Mouse (Mus musculus) embryonic facial prominence, embryonic 12.5 days (tissue): ENCODE data around the gene Sh2b3. TPM values are rescaled to one million over a fixed set of nuclear protein-coding genes. Genes with fewer than 3 reads are reported as not detected.
A peak's percentile ranks its signal among the peaks of the same experiment; 100 is the strongest.

ENCODE experiments used
- ATAC-seq: fragments of 200-750 bp; cut with Nextera tagmentation; 2 replicates; pipeline ENCODE4 v1.8.0; 2017; ENCODE audit not compliant: insufficient number of reproducible peaks, insufficient read depth, low FRiP score, low TSS enrichment
- H3K27ac ChIP-seq: fragments of 300-500 bp; sonication (generic); 2 replicates; pipeline ENCODE4 v1.5.1; 2016; ENCODE audit warnings: mild to moderate bottlenecking
- H3K27me3 ChIP-seq: fragments of 300-500 bp; sonication (generic); 2 replicates; pipeline ENCODE4 v1.6.1; 2016; ENCODE audit warnings: mild to moderate bottlenecking, moderate library complexity
- H3K36me3 ChIP-seq: fragments of 300-500 bp; sonication (generic); 2 replicates; pipeline ENCODE4 v1.6.1; 2016; ENCODE audit warnings: mild to moderate bottlenecking
- H3K4me1 ChIP-seq: fragments of 300-500 bp; sonication (generic); 2 replicates; pipeline ENCODE4 v1.6.1; 2016
- H3K4me2 ChIP-seq: fragments of 300-500 bp; sonication (generic); replicated peaks from 2 replicates; pipeline ENCODE4 v1.6.1; 2016; ENCODE audit warnings: mild to moderate bottlenecking, moderate library complexity
- H3K4me3 ChIP-seq: fragments of 300-500 bp; sonication (generic); 2 replicates; pipeline ENCODE4 v1.5.1; 2016; ENCODE audit warnings: mild to moderate bottlenecking
- H3K9ac ChIP-seq: fragments of 300-500 bp; sonication (generic); 2 replicates; pipeline ENCODE4 v1.6.1; 2016; ENCODE audit warnings: mild to moderate bottlenecking, moderate library complexity
- H3K9me3 ChIP-seq: fragments of 300-500 bp; sonication (generic); 2 replicates; pipeline ENCODE4 v1.6.1; 2016; ENCODE audit warnings: mild to moderate bottlenecking, moderate library complexity
- WGBS: fragments of 180-500 bp; shearing (Covaris S2); methylation state at CpG from one replicate; pipeline ENCODE4 v1.1.7; 2016; 5-methylcytosine and 5-hydroxymethylcytosine counted together
- polyA plus RNA-seq: library from polyadenylated mRNA; unstranded; fragments of >200 nt; fragmentation: Nextera tagmentation; extraction: Ambion mirVana; gene quantifications from 2 replicates; pipeline ENCODE4 v1.2.1, GENCODE M21; 2016

The Sh2b3 gene
- polyA plus RNA-seq, 1 experiment from 2014 or later: 14.4 TPM

DNA sequence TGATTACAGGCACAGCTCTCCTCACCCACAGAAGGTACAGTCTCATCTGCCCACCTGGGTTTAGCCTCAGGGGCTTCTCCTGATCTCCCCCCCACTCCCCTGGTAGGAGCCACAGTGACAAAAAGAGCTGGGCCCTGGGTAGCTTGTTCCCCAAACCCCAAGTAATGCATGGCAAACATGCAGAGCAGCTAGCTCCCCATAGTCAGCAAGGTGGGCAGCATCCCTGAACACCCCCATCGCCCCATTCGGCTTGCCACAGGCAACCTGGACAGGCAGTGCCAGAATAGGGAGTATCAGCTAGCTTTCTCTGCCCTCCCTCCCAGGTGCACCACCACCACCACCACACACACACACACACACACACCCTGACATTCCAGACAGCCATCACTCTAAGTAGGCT is 4.3 kb downstream of the Sh2b3 start:
- H3K9ac ChIP-seq: no peak overlapping the region
- H3K27ac ChIP-seq: no peak overlapping the region
- no peak overlapping the region for H3K4me3 ChIP-seq
- no peak for ATAC-seq
- H3K4me2 ChIP-seq: no peak overlapping the region
- H3K4me1 ChIP-seq: peaks cover 55% of the 10 kb centered on the region
- peaks cover 39% of the 10 kb centered on the region for H3K27me3 ChIP-seq
- 0 out of 2 replicates have a peak, but pooled peaks cover under 1% of the 10 kb centered on the region for H3K36me3 ChIP-seq
- H3K9me3 ChIP-seq: no peaks in the 10 kb centered on the region
- WGBS: 93% methylated on average over 2 of the region's 2 CpGs

DNA sequence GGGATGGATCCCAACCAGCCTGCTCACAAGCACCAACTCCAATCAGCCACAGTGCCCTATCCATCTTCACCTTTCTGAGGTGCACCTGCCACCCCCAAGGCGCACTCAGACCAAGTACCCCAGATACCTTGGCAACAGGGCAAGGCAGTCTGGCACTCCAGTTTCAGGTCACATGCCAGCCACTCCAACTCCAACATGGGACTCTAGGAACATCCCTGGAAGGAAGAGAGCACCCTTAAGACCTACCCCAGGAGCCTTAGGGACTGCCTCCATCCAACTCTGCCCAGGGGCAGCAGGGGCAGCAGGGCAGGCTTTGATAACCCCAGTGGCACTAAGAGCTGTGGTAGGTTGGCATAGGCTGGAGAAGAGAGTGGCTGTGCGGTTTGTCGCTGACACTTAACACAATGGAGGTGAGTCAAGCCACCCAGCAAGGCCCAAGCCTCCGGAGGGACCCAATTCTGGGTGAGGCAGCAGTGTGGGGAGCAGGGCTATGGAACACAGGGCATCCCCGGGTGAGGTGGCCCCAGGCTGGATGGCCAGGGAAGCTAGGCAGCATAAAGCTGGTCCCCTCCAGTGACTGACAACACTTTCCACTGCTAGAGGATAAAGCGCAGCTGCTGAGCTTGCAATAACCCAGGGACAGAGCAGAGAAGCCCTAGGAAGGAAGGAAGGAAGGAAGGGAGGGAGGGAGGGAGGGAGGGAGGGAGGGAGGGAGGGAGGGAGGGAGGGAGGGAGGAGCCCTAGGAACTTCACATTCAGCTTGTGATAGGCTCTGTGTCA is 4.9 kb downstream of the Sh2b3 start:
- Histone ChIP-seq H3K9me3 (no peaks in the 10 kb centered on the region), H3K27ac (no peak overlapping the region), H3K4me2 (no peak overlapping the region), H3K4me1 (peaks cover 49% of the 10 kb centered on the region), H3K4me3 (no peak overlapping the region), H3K9ac (no peak overlapping the region), H3K36me3 (0 out of 2 replicates have a peak, but pooled peaks cover 3% of the 10 kb centered on the region), H3K27me3 (peaks cover 39% of the 10 kb centered on the region)
- no peak for ATAC-seq
- 86% methylated on average over 6 of the region's 6 CpGs for WGBS

DNA sequence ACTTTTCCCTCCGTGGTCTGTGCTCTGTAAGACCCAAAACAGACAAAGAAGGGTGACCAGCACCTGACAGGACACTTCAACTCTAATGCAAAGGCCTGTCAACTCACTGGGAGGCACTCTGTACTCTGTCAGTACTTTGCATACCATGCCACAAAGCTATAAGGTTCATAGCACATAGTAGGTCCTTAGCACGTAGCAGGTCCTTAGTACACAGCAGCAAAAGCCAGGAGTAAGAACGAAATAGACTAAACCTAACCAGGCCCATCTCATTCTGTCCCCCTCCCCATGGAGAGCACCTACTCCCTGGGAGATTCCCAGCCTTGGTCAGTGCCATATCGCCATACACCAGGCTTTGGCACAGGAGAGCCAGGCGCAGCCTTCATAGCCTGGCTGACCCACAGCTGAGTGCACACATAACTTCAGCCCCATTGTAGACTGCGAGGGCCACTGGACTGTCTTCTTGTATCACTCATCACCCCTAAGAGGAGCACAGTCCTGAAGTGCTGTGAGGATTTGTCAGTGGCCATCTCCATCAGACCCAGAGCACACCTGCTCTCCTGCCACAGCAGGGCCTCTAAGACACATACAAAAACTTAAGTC is 6.3 kb downstream of the Sh2b3 start:
- Histone ChIP-seq H3K4me2 (no peak overlapping the region), H3K9ac (no peak overlapping the region), H3K36me3 (peaks cover 8% of the 10 kb centered on the region; the same call in 1 of the 2 replicates), H3K4me1 (peaks cover 47% of the 10 kb centered on the region), H3K27me3 (peaks cover 38% of the 10 kb centered on the region), H3K4me3 (no peak overlapping the region), H3K27ac (no peak overlapping the region), H3K9me3 (no peaks in the 10 kb centered on the region)
- no peak for ATAC-seq
- WGBS: 91% methylated on average over 6 of the region's 6 CpGs

DNA sequence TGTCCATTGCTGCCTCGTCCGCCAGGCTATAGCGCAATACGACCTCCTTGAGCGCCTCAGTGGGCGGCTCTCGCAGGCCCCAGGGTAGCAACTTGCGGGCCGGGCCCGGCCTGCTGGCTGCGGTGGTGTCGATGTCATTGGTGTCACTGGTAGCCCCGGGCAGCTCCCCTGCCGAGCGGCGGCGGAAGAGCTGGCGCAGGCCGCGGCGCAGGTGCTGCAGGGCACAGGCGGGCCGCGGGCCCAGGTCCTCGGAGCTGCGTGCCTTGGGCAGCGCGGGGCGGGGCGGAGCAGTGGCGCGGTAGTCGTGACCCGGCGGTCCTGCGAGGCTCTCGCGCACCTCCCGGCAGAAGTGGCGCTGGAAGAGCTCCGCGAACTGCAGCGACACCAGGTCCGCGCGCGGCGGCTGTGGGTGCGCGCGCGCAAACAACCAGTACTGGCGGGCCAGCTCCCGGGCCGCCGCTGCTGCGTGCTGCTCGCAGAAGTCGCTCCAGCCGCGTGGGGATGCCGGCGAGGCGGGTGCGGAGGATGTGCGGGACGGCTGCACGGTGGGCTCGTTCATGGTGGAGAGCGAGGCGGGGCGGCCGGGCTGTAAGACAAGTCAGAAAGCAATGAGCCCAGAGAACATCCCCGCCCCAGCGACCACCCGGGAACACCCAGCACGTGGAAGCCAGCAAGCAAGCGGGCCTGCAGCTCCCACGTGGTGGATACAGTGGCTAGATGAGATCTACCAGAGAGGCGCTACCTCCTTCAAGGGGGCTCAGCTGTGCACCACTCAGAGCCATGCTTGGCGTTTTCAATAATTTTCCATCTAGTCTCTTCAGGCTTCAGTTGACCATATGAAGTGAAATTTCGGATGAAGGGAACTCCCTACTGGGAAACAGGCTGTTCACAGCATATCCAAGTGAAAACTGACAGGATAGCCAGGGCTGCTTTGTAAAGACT is 8.7 kb downstream of the Sh2b3 start:
- no peak for ATAC-seq
- 3% methylated on average over 73 of the region's 82 CpGs for WGBS
- H3K36me3 ChIP-seq: peaks cover 8% of the 10 kb centered on the region; the same call in 1 of the 2 replicates

DNA sequence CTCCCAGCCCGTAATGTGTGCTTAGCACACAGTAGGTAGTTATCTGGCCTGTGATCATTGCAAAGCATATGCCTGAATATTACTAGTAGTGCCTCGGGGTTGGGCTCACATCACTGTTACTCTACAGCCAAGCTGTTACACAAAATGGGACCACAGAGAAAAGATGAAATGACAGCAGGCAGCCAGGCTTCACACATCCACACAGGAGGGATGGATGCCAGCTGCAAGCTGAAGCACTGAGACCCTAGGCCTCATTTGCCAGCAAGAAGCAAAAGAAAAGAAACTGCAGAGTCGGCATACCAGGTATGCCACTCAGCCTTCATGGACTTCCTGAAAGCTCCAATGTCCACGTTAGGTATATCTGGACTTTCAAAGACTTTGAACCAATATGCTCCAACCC is 9.6 kb downstream of the Sh2b3 start:
- Histone ChIP-seq H3K4me3 (no peak overlapping the region), H3K9ac (no peak overlapping the region), H3K4me1 (peaks cover 25% of the 10 kb centered on the region), H3K36me3 (peaks cover 8% of the 10 kb centered on the region; the same call in 1 of the 2 replicates), H3K27ac (no peak overlapping the region), H3K27me3 (peaks cover 31% of the 10 kb centered on the region), H3K4me2 (no peak overlapping the region), H3K9me3 (no peaks in the 10 kb centered on the region)
- no peak for ATAC-seq
- 78% methylated on average over 4 of the region's 4 CpGs for WGBS

More for the DNA sequence above, 8.7 kb downstream of the Sh2b3 start:
- H3K4me2 ChIP-seq: peak overlapping the region; percentile 88
- H3K27ac ChIP-seq: no peak overlapping the region
- H3K9me3 ChIP-seq: no peaks in the 10 kb centered on the region
- H3K4me3 ChIP-seq: peak overlapping the region; percentile 39
- H3K27me3 ChIP-seq: peaks cover 31% of the 10 kb centered on the region
- H3K9ac ChIP-seq: peak overlapping the region; percentile 49
- peaks cover 26% of the 10 kb centered on the region for H3K4me1 ChIP-seq

DNA sequence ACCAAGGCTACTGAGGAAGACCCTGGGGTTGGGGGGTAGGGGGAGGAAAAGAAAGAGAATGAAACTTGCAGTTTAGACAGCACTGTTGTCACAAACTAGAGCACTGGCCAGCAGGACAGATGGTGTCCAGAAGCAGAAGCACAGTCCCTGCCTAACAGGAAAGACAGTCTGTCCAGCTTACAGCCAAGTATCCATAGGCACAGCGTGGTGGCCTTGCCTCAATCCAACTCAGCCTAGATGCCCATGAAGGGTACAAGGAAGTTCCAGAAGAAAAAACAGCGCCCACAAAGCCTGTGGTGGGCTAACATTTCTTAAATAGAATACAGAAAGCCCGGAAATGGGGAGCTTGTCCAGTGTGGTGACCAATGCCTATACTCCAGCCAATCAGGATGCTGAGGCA is 11.8 kb downstream of the Sh2b3 start:
- Histone ChIP-seq H3K9me3 (no peaks in the 10 kb centered on the region), H3K9ac (no peak overlapping the region), H3K4me3 (no peak overlapping the region), H3K36me3 (peaks cover 13% of the 10 kb centered on the region; the same call in 1 of the 2 replicates), H3K4me2 (no peak overlapping the region), H3K27ac (no peak overlapping the region), H3K27me3 (peaks cover 28% of the 10 kb centered on the region), H3K4me1 (peaks cover 23% of the 10 kb centered on the region)
- no peak for ATAC-seq
- WGBS: 96% methylated on average over 3 of the region's 3 CpGs

DNA sequence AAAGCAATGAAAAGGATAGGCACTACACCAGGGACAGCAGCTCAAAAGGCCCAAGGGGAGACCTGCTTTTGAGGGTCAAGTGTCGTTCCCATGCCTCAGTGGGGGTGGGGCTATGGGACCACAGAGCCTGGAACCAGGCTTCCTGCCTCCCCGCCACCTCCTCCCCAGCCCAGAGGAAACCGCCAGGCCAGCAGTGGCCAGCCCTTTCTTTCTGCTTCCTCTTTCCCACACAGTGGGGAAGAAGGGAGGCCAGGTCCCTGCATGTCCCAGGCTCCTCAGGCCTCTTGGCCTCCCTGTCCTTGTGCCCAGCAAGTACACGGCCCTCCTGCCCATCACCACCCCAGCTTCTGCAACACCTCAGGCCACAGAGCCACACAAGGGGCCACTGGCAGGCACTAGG is 13.3 kb downstream of the Sh2b3 start:
- 62% methylated on average over 4 of the region's 4 CpGs for whole genome bisulfite sequencing
- Histone ChIP-seq H3K9ac (no peak overlapping the region), H3K4me1 (peaks cover 19% of the 10 kb centered on the region), H3K27me3 (peaks cover 17% of the 10 kb centered on the region), H3K27ac (no peak overlapping the region), H3K4me3 (no peak overlapping the region), H3K9me3 (no peaks in the 10 kb centered on the region), H3K4me2 (no peak overlapping the region), H3K36me3 (peaks cover 28% of the 10 kb centered on the region)
- no peak for ATAC-seq

DNA sequence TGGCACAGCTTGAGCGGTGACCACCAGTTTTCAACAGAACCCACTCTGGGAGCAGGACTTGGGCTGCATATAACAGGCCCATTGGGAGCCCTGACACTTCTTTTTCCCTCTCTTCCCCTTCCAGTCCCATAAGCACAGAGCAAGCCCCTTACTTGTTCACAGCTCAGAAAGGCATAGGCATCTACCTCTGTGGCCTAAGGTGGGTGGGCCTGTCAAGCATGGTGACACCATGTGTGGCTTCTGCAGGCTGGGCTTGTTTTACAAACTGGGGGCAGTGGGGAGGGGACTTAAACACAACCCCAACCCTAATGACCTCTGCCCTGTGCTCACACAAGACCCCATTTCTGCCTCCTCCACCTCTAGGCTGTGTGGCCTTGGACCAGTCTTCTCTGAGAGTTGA is 13.8 kb downstream of the Sh2b3 start:
- Histone ChIP-seq H3K4me1 (peaks cover 14% of the 10 kb centered on the region), H3K27ac (0 out of 2 replicates have a peak overlapping the region, but pooled peaks have one; percentile 47), H3K36me3 (peaks cover 32% of the 10 kb centered on the region), H3K9me3 (no peaks in the 10 kb centered on the region), H3K9ac (no peak overlapping the region), H3K27me3 (peaks cover 14% of the 10 kb centered on the region), H3K4me3 (no peak overlapping the region), H3K4me2 (no peak overlapping the region)
- 96% methylated on average over 1 of the region's 1 CpGs for WGBS
- no peak for ATAC-seq

DNA sequence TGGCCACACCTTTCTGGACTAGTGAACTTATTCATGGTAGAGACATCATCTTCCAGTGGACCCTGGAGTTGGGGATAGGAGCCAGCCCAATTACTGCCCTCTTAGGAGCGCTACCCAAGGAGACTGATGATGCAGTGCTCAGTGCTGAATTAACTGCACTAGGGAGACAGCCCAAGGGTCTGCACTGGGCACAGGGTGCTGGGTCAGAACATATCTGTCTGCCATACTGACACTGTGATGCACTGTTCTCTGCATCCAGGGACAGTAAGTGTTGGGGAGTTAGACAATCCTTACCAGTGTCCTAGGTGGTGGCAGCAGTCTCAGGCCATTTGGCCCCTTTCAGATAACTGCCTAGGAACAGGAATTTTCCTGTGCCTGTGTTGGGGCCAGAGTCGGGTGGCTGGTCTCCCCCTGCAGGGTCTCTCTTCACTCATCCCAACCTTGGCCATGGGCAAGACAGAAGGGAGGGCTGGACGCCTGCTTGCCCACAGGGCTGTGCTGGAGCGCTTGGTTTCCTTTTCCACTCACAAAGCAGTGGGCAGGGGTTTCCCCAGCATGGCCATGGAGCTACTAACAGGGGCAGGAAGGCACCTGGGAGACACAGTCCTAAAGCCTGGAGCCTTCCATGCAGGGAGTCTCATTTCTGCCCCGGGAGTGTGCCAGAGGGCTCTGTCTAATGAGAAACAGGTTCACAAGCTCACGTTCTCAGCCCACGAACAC is 14.5 kb downstream of the Sh2b3 start:
- WGBS: 48% methylated on average over 7 of the region's 7 CpGs
- H3K9ac ChIP-seq: no peak overlapping the region
- no peak for ATAC-seq
- peaks cover 37% of the 10 kb centered on the region for H3K36me3 ChIP-seq
- H3K9me3 ChIP-seq: no peaks in the 10 kb centered on the region
- H3K4me3 ChIP-seq: no peak overlapping the region
- peaks cover 9% of the 10 kb centered on the region for H3K4me1 ChIP-seq
- no peak overlapping the region for H3K4me2 ChIP-seq
- 0 out of 2 replicates have a peak overlapping the region, but pooled peaks have one; percentile 47 for H3K27ac ChIP-seq
- peaks cover 6% of the 10 kb centered on the region for H3K27me3 ChIP-seq

DNA sequence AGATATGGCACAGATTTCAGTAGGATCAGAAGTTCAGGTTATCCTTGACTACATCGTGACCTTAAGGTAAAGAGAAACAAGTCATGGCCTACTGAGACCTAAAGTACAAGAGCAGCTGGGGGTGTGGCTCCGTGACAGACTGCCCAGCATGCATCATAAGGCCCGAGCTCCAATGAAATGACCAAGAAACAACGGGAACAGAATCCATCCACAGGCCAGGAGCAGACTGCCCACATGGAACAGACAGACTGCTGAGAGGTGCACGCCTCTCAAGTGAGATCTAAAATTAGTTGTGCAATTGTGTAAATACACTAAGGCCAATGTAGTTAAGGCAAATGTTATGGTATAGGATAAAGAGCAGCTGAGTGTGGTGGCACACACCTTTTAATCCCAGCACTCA is 15.9 kb downstream of the Sh2b3 start:
- Histone ChIP-seq H3K9ac (no peak overlapping the region), H3K4me3 (no peak overlapping the region), H3K9me3 (no peaks in the 10 kb centered on the region), H3K4me2 (no peak overlapping the region), H3K27me3 (no peaks in the 10 kb centered on the region), H3K27ac (no peak overlapping the region), H3K4me1 (peaks cover 9% of the 10 kb centered on the region), H3K36me3 (peaks cover 48% of the 10 kb centered on the region)
- no peak for ATAC-seq
- WGBS: 78% methylated on average over 5 of the region's 5 CpGs

DNA sequence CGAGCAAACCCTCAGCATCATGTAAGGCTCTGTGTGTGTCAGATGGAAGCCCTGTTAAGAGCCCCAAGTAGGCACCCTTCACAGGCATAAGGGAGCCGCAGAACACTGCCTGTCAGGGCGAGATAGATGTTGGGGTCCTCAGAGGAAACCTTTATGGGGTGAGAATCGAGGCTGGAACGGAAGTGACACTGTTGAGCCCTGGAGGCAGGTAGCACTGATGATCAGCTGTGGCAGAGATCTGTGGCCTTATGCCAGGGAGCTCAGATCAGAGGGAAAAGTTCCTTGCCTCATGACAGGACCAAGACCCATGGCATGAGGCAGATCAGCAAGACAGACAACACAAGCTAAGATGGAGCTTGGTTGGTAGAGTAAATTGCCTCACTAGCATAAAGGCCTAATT is 16.3 kb downstream of the Sh2b3 start:
- Histone ChIP-seq H3K9me3 (no peaks in the 10 kb centered on the region), H3K9ac (no peak overlapping the region), H3K4me1 (peaks cover 9% of the 10 kb centered on the region), H3K27ac (no peak overlapping the region), H3K36me3 (peaks cover 50% of the 10 kb centered on the region), H3K4me3 (no peak overlapping the region), H3K4me2 (no peak overlapping the region), H3K27me3 (no peaks in the 10 kb centered on the region)
- no peak for ATAC-seq
- WGBS: 88% methylated on average over 5 of the region's 5 CpGs
